Mouse (Mus musculus): ENCODE results near the gene Klf9. TPM values are rescaled to one million over a fixed set of nuclear protein-coding genes. Genes with fewer than 3 reads are reported as not detected.

Gene Klf9
- polyA plus RNA-seq, 1 experiment from 2014 or later: 0.80 TPM

DNA sequence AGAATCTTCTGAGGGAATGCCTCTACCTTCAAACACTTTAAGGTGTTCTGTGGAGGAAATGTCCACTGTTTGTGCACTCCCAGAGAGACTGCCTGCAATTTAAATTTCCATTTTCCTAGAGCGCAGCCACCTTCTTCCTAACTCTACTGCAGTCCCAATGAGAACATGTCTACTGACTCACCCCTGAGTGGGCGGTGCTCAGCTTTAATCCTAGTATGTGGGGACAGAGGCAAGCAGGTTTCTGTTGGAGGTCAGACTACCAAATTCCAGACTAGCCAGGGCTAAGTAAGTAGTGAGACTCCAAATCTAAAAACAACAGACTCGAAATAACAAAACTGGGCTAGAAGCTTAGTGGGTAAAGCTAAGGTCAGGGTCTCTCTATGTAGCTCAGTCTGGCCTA is 37.5 kb downstream of the Klf9 start:
- H3K9me3 ChIP-seq (ENCODE audit: control insufficient read depth, low read length): no peaks in the 10 kb centered on the region
- H3K4me3 ChIP-seq (ENCODE audit: low read depth, low read length): no peak overlapping the region
- ATAC-seq (ENCODE audit: low FRiP score) (no peak), DNase-seq (ENCODE audit: low spot score) (no peak)
- no peaks in the 10 kb centered on the region for H3K27me3 ChIP-seq (ENCODE audit: control insufficient read depth, insufficient read depth, low read length)
- 91% methylated on average over 3 of the region's 3 CpGs for WGBS
- no peak overlapping the region for H3K27ac ChIP-seq (ENCODE audit: low read depth, low read length)
- H3K4me1 ChIP-seq (replicated peaks; ENCODE audit: control insufficient read depth, insufficient read depth, low read length): no peaks in the 10 kb centered on the region
- no peak overlapping the region for H3K4me2 ChIP-seq (replicated peaks; ENCODE audit: low read depth, low read length)
- H3K9ac ChIP-seq (ENCODE audit: low read depth, low read length): no peak overlapping the region
- H3K36me3 ChIP-seq (ENCODE audit: control insufficient read depth, insufficient read depth, low read length): no peaks in the 10 kb centered on the region

DNA sequence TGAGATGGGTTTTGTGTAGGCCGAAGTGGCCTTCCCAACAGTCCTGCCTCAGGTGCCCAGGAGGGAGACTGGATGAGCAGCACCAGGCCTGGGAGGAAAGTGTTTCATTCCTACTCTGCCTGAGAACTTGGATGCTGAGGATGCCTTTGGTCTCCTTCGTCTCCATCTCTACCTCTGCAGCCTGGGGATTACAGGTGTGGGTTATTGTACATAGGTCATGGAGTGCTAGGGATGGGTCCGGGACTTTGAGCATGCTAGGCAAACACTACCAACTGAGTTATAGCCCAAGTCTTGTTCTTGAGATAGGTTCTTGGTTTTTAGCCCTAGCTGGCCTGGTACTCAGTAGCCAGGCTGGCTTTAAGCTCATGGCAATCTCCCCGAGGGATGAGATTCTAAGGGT is 42.5 kb downstream of the Klf9 start:
- no peak overlapping the region for H3K4me2 ChIP-seq (replicated peaks; ENCODE audit: low read depth, low read length)
- no peaks in the 10 kb centered on the region for H3K9me3 ChIP-seq (ENCODE audit: control insufficient read depth, low read length)
- WGBS: 93% methylated on average over 4 of the region's 4 CpGs
- no peak overlapping the region for H3K4me3 ChIP-seq (ENCODE audit: low read depth, low read length)
- H3K9ac ChIP-seq (ENCODE audit: low read depth, low read length): no peak overlapping the region
- no peaks in the 10 kb centered on the region for H3K27me3 ChIP-seq (ENCODE audit: control insufficient read depth, insufficient read depth, low read length)
- no peak overlapping the region for H3K27ac ChIP-seq (ENCODE audit: low read depth, low read length)
- ATAC-seq (ENCODE audit: low FRiP score): no peak
- no peak for DNase-seq (ENCODE audit: low spot score)
- no peaks in the 10 kb centered on the region for H3K4me1 ChIP-seq (replicated peaks; ENCODE audit: control insufficient read depth, insufficient read depth, low read length)
- no peaks in the 10 kb centered on the region for H3K36me3 ChIP-seq (ENCODE audit: control insufficient read depth, insufficient read depth, low read length)

DNA sequence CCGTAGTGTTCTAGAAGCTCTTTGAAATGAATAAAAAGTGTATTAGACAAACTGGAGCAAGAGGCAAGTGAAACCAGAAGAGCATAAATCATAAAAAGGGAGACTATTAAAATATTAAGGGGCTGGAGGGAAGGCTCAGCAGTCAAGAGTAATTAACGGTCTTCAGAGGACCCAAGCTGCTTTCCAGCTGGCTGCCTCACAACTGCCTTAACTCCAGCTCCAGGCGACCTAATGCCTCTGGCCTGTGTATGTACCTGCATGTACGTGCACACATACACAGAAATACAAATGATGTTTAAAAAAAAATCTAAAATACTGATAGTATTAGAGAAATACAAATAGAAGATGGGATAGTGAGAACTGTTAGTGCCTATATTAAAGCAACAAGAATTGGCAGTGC is 43.0 kb downstream of the Klf9 start:
- no peak overlapping the region for H3K4me3 ChIP-seq (ENCODE audit: low read depth, low read length)
- H3K4me2 ChIP-seq (replicated peaks; ENCODE audit: low read depth, low read length): no peak overlapping the region
- no peaks in the 10 kb centered on the region for H3K9me3 ChIP-seq (ENCODE audit: control insufficient read depth, low read length)
- H3K27ac ChIP-seq (ENCODE audit: low read depth, low read length): no peak overlapping the region
- no peaks in the 10 kb centered on the region for H3K4me1 ChIP-seq (replicated peaks; ENCODE audit: control insufficient read depth, insufficient read depth, low read length)
- ATAC-seq (ENCODE audit: low FRiP score): no peak
- no peaks in the 10 kb centered on the region for H3K36me3 ChIP-seq (ENCODE audit: control insufficient read depth, insufficient read depth, low read length)
- no peak for DNase-seq (ENCODE audit: low spot score)
- no peak overlapping the region for H3K9ac ChIP-seq (ENCODE audit: low read depth, low read length)
- no peaks in the 10 kb centered on the region for H3K27me3 ChIP-seq (ENCODE audit: control insufficient read depth, insufficient read depth, low read length)
- 90% methylated on average over 4 of the region's 4 CpGs for WGBS

DNA sequence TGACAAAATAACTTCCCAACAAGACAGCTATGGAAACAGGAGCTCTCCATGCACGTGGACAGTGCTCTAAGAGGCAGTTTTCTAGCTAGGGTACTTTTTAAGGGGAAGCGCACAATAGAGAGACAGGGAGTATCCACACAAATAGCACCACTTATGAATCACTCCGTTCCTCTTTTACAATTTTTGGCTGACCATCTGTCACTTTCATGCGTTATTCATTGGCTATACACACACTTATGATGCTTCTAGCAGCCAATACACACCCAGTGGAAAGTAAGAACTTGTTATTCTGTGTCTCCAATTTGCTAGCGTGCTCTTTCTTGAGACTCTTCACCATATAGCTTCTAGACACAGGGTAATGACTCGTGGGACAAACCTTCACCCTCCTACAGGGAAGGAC is 46.7 kb downstream of the Klf9 start:
- Histone ChIP-seq H3K27ac (ENCODE audit: low read depth, low read length) (no peak overlapping the region), H3K36me3 (ENCODE audit: control insufficient read depth, insufficient read depth, low read length) (no peaks in the 10 kb centered on the region), H3K4me1 (replicated peaks; ENCODE audit: control insufficient read depth, insufficient read depth, low read length) (no peaks in the 10 kb centered on the region), H3K4me3 (ENCODE audit: low read depth, low read length) (no peak overlapping the region), H3K9ac (ENCODE audit: low read depth, low read length) (no peak overlapping the region), H3K9me3 (ENCODE audit: control insufficient read depth, low read length) (no peaks in the 10 kb centered on the region), H3K4me2 (replicated peaks; ENCODE audit: low read depth, low read length) (no peak overlapping the region), H3K27me3 (ENCODE audit: control insufficient read depth, insufficient read depth, low read length) (no peaks in the 10 kb centered on the region)
- ATAC-seq (ENCODE audit: low FRiP score) (no peak), DNase-seq (ENCODE audit: low spot score) (no peak)
- WGBS: 89% methylated on average over 6 of the region's 6 CpGs

DNA sequence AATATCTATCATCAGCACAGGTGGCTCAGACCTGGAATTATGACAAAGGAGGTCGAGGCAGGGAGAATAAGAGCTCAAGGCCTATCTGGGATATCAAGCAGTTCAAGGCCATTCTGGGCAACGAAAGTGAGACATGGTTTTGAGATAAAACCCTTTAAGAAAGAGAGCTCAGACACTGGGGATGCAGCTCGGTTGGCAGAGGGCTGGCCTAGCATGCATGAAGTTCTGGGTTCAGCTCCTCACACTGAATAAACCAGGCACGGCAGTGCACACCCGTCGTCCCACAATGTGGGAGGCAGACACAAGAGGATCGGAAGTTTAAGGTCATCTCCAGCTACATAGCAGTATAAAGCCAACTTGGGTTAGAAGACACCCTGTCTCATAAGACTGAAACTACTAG is 48.0 kb downstream of the Klf9 start:
- no peak overlapping the region for H3K4me3 ChIP-seq (ENCODE audit: low read depth, low read length)
- ATAC-seq (ENCODE audit: low FRiP score): no peak
- H3K36me3 ChIP-seq (ENCODE audit: control insufficient read depth, insufficient read depth, low read length): no peaks in the 10 kb centered on the region
- 94% methylated on average over 7 of the region's 7 CpGs for WGBS
- H3K9ac ChIP-seq (ENCODE audit: low read depth, low read length): no peak overlapping the region
- no peak overlapping the region for H3K27ac ChIP-seq (ENCODE audit: low read depth, low read length)
- DNase-seq (ENCODE audit: low spot score): no peak
- H3K27me3 ChIP-seq (ENCODE audit: control insufficient read depth, insufficient read depth, low read length): no peaks in the 10 kb centered on the region
- H3K4me1 ChIP-seq (replicated peaks; ENCODE audit: control insufficient read depth, insufficient read depth, low read length): no peaks in the 10 kb centered on the region
- H3K9me3 ChIP-seq (ENCODE audit: control insufficient read depth, low read length): no peaks in the 10 kb centered on the region
- H3K4me2 ChIP-seq (replicated peaks; ENCODE audit: low read depth, low read length): no peak overlapping the region

- Histone ChIP-seq H3K4me1 (replicated peaks; ENCODE audit: control insufficient read depth, insufficient read depth, low read length) (no peaks in the 10 kb centered on the region), H3K4me3 (ENCODE audit: low read depth, low read length) (no peak overlapping the region), H3K36me3 (ENCODE audit: control insufficient read depth, insufficient read depth, low read length) (no peaks in the 10 kb centered on the region), H3K27ac (ENCODE audit: low read depth, low read length) (no peak overlapping the region), H3K9me3 (ENCODE audit: control insufficient read depth, low read length) (no peaks in the 10 kb centered on the region), H3K4me2 (replicated peaks; ENCODE audit: low read depth, low read length) (no peak overlapping the region), H3K27me3 (ENCODE audit: control insufficient read depth, insufficient read depth, low read length) (no peaks in the 10 kb centered on the region), H3K9ac (ENCODE audit: low read depth, low read length) (no peak overlapping the region)
- DNase-seq (ENCODE audit: low spot score) (no peak), ATAC-seq (ENCODE audit: low FRiP score) (no peak)
- 100% methylated on average over 1 of the region's 1 CpGs for WGBS
Observed at GRCm38 (mm10) chr19:23189744-23190143, 48.7 kb downstream of the Klf9 start.

DNA sequence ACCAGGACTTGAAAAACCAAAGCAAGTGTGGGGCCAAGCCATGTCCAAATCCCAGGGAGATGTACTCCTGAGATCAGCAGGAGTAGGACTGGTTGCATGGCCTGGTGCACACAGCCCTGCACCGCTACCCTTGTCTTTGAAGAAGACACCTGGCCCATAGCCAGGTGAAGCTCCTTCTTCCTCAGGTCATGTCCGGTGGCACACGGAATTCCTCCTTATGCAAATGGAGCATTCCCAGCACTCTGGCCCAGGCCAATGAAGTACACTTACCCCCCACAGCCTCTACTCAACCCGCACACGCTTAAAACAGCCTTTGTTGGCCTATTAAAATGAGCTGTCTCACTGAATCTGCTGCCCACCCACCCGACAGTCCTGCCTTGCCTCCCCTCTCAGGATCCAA is 50.5 kb downstream of the Klf9 start:
- ATAC-seq (ENCODE audit: low FRiP score): no peak
- H3K4me1 ChIP-seq (replicated peaks; ENCODE audit: control insufficient read depth, insufficient read depth, low read length): no peaks in the 10 kb centered on the region
- WGBS: 95% methylated on average over 6 of the region's 6 CpGs

GRCm38 (mm10) chr19:23193076-23193475 is 52.0 kb downstream of the Klf9 start:
- DNase-seq (ENCODE audit: low spot score): no peak
- Histone ChIP-seq H3K36me3 (ENCODE audit: control insufficient read depth, insufficient read depth, low read length) (no peaks in the 10 kb centered on the region), H3K27ac (ENCODE audit: low read depth, low read length) (no peak overlapping the region), H3K9ac (ENCODE audit: low read depth, low read length) (no peak overlapping the region), H3K4me2 (replicated peaks; ENCODE audit: low read depth, low read length) (no peak overlapping the region), H3K4me1 (replicated peaks; ENCODE audit: control insufficient read depth, insufficient read depth, low read length) (no peaks in the 10 kb centered on the region), H3K4me3 (ENCODE audit: low read depth, low read length) (no peak overlapping the region), H3K9me3 (ENCODE audit: control insufficient read depth, low read length) (no peaks in the 10 kb centered on the region), H3K27me3 (ENCODE audit: control insufficient read depth, insufficient read depth, low read length) (no peaks in the 10 kb centered on the region)
- WGBS: 79% methylated on average over 3 of the region's 3 CpGs
- no peak for ATAC-seq (ENCODE audit: low FRiP score)

More for the DNA sequence above, 50.5 kb downstream of the Klf9 start:
- DNase-seq (ENCODE audit: low spot score): no peak
- H3K9me3 ChIP-seq (ENCODE audit: control insufficient read depth, low read length): no peaks in the 10 kb centered on the region
- no peak overlapping the region for H3K9ac ChIP-seq (ENCODE audit: low read depth, low read length)
- H3K27ac ChIP-seq (ENCODE audit: low read depth, low read length): no peak overlapping the region
- no peaks in the 10 kb centered on the region for H3K27me3 ChIP-seq (ENCODE audit: control insufficient read depth, insufficient read depth, low read length)
- no peak overlapping the region for H3K4me3 ChIP-seq (ENCODE audit: low read depth, low read length)
- H3K4me2 ChIP-seq (replicated peaks; ENCODE audit: low read depth, low read length): no peak overlapping the region
- no peaks in the 10 kb centered on the region for H3K36me3 ChIP-seq (ENCODE audit: control insufficient read depth, insufficient read depth, low read length)

- ATAC-seq (ENCODE audit: low FRiP score): no peak
Observed at GRCm38 (mm10) chr19:23202106-23202505, 61.1 kb downstream of the Klf9 start.

More at GRCm38 (mm10) chr19:23202106-23202505, 61.1 kb downstream of the Klf9 start:
- H3K27me3 ChIP-seq (ENCODE audit: control insufficient read depth, insufficient read depth, low read length): no peaks in the 10 kb centered on the region
- H3K4me1 ChIP-seq (replicated peaks; ENCODE audit: control insufficient read depth, insufficient read depth, low read length): no peaks in the 10 kb centered on the region
- no peaks in the 10 kb centered on the region for H3K9me3 ChIP-seq (ENCODE audit: control insufficient read depth, low read length)
- 99% methylated on average over 5 of the region's 5 CpGs for WGBS
- H3K4me2 ChIP-seq (replicated peaks; ENCODE audit: low read depth, low read length): no peak overlapping the region
- no peak overlapping the region for H3K4me3 ChIP-seq (ENCODE audit: low read depth, low read length)
- H3K36me3 ChIP-seq (ENCODE audit: control insufficient read depth, insufficient read depth, low read length): peaks cover 8% of the 10 kb centered on the region
- no peak for DNase-seq (ENCODE audit: low spot score)
- H3K27ac ChIP-seq (ENCODE audit: low read depth, low read length): no peak overlapping the region
- H3K9ac ChIP-seq (ENCODE audit: low read depth, low read length): no peak overlapping the region

All from hindbrain, embryonic 11.5 days (tissue).